Mouse (Mus musculus): ENCODE measurements around the gene Syngap1. TPM values are rescaled to one million over a fixed set of nuclear protein-coding genes. Genes with fewer than 3 reads are reported as not detected.

Syngap1 gene
- polyA plus RNA-seq, 1 experiment, result 14.8 TPM

GRCm38 (mm10) chr17:27017564-27018499 lies 76.8 kb downstream of the Syngap1 start:
- H3K27ac ChIP-seq (ENCODE audit: insufficient read depth, low read depth, low read length), result peak overlapping the region; percentile 65
- no peak for TF ChIP-seq CTCF (conservative IDR thresholded peaks at IDR 0.05; ENCODE audit: insufficient read depth, insufficient read length, low read depth, low read length)
- no peak for TF ChIP-seq POLR2A (IDR thresholded peaks at IDR 0.05; ENCODE audit: low read depth, low read length)
- H3K4me3 ChIP-seq (ENCODE audit: insufficient read depth, low read depth, low read length), result peak overlapping the region; percentile 58
- WGBS, result 8% methylated on average over 34 of the region's 34 CpGs
- no peaks in the 10 kb centered on the region; the same call in 1 of the 2 replicates for H3K36me3 ChIP-seq (ENCODE audit: control insufficient read depth, insufficient read depth, low read length)
- peak; percentile 93 for DNase-seq
- H3K27me3 ChIP-seq (replicated peaks; ENCODE audit: control insufficient read depth, insufficient read depth, low read length), result no peaks in the 10 kb centered on the region
- H3K4me1 ChIP-seq (ENCODE audit: control insufficient read depth, insufficient read depth, low read length), result no peaks in the 10 kb centered on the region

GRCm38 (mm10) chr17:27018555-27019196 lies 77.6 kb downstream of the Syngap1 start:
- no peak for DNase-seq
- H3K27me3 ChIP-seq (replicated peaks; ENCODE audit: control insufficient read depth, insufficient read depth, low read length), result no peaks in the 10 kb centered on the region
- H3K36me3 ChIP-seq (ENCODE audit: control insufficient read depth, insufficient read depth, low read length), result no peaks in the 10 kb centered on the region; the same call in 1 of the 2 replicates
- H3K27ac ChIP-seq (ENCODE audit: insufficient read depth, low read depth, low read length), result no peak overlapping the region
- H3K4me3 ChIP-seq (ENCODE audit: insufficient read depth, low read depth, low read length), result peak overlapping the region; percentile 58
- TF ChIP-seq POLR2A (IDR thresholded peaks at IDR 0.05; ENCODE audit: low read depth, low read length) (no peak), CTCF (conservative IDR thresholded peaks at IDR 0.05; ENCODE audit: insufficient read depth, insufficient read length, low read depth, low read length) (no peak)
- WGBS, result 35% methylated on average over 12 of the region's 12 CpGs
- no peaks in the 10 kb centered on the region for H3K4me1 ChIP-seq (ENCODE audit: control insufficient read depth, insufficient read depth, low read length)

GRCm38 (mm10) chr17:27021076-27021475 lies 80.0 kb downstream of the Syngap1 start:
- H3K4me1 ChIP-seq (ENCODE audit: control insufficient read depth, insufficient read depth, low read length), result no peaks in the 10 kb centered on the region
- DNase-seq, result no peak
- H3K27ac ChIP-seq (ENCODE audit: insufficient read depth, low read depth, low read length), result no peak overlapping the region
- H3K4me3 ChIP-seq (ENCODE audit: insufficient read depth, low read depth, low read length), result no peak overlapping the region
- no peaks in the 10 kb centered on the region for H3K27me3 ChIP-seq (replicated peaks; ENCODE audit: control insufficient read depth, insufficient read depth, low read length)
- WGBS, result 87% methylated on average over 14 of the region's 14 CpGs
- H3K36me3 ChIP-seq (ENCODE audit: control insufficient read depth, insufficient read depth, low read length), result no peaks in the 10 kb centered on the region; the same call in 1 of the 2 replicates
- no peak for TF ChIP-seq CTCF (conservative IDR thresholded peaks at IDR 0.05; ENCODE audit: insufficient read depth, insufficient read length, low read depth, low read length)
- TF ChIP-seq POLR2A (IDR thresholded peaks at IDR 0.05; ENCODE audit: low read depth, low read length), result no peak

DNA sequence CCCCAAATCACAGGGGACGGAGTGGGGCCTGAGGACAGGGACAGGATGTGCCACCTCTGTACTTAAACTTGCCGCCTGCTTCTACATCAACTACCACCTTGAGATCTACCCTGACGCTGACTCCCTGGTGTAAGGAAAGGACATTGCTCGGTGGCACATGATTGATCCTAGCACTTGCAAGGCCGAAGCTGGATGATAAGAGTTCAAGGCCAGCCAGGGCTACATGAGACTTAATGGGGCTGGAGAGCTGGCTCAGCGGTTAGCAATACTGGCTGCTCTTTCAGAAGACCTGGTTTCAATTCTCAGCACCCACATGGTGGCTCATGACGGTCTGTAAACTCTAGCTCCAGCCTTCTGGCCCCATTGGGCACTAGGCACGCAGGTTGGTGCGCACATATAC lies 80.7 kb downstream of the Syngap1 start:
- no peak overlapping the region for H3K27ac ChIP-seq (ENCODE audit: insufficient read depth, low read depth, low read length)
- no peaks in the 10 kb centered on the region; the same call in 1 of the 2 replicates for H3K36me3 ChIP-seq (ENCODE audit: control insufficient read depth, insufficient read depth, low read length)
- no peak for DNase-seq
- H3K27me3 ChIP-seq (replicated peaks; ENCODE audit: control insufficient read depth, insufficient read depth, low read length), result no peaks in the 10 kb centered on the region
- no peaks in the 10 kb centered on the region for H3K4me1 ChIP-seq (ENCODE audit: control insufficient read depth, insufficient read depth, low read length)
- TF ChIP-seq CTCF (conservative IDR thresholded peaks at IDR 0.05; ENCODE audit: insufficient read depth, insufficient read length, low read depth, low read length), result no peak
- no peak for TF ChIP-seq POLR2A (IDR thresholded peaks at IDR 0.05; ENCODE audit: low read depth, low read length)
- H3K4me3 ChIP-seq (ENCODE audit: insufficient read depth, low read depth, low read length), result no peak overlapping the region
- WGBS, result 96% methylated on average over 9 of the region's 9 CpGs

Other genes with a start within 250 kb of the Syngap1 start
- 7.4 and 9.1 TPM in 2 replicates for gene Crebrf, start 225.6 kb upstream of the Syngap1 start, polyA plus RNA-seq (2012; rRNA removed)
- 18.4 and 21.4 TPM in 2 replicates for gene Bnip1, start 160.2 kb upstream of the Syngap1 start, polyA plus RNA-seq (2012; rRNA removed)
- gene Nkx2-5, start 96.2 kb upstream of the Syngap1 start, polyA plus RNA-seq (2012; rRNA removed), result 0.05 TPM in 1 of 2 replicates, not detected in the other
- 1.3 and 1.5 TPM in 2 replicates for gene Kifc5b, start 24.2 kb upstream of the Syngap1 start, polyA plus RNA-seq (2012; rRNA removed)
- gene Phf1, start 8.2 kb upstream of the Syngap1 start, polyA plus RNA-seq (2012; rRNA removed), result 41.2 and 52.0 TPM in 2 replicates
- 145 and 183 TPM in 2 replicates for gene Cuta, start 1.7 kb upstream of the Syngap1 start, polyA plus RNA-seq (2012; rRNA removed)
- 6.5 and 10.0 TPM in 2 replicates for gene Zbtb9, start 31.9 kb downstream of the Syngap1 start, polyA plus RNA-seq (2012; rRNA removed)
- 36.6 and 39.4 TPM in 2 replicates for gene Bak1, start 87.8 kb downstream of the Syngap1 start, polyA plus RNA-seq (2012; rRNA removed)
- gene Itpr3, start 116.1 kb downstream of the Syngap1 start, polyA plus RNA-seq (2012; rRNA removed), result 4.4 and 6.9 TPM in 2 replicates
- gene Uqcc2, start 192.7 kb downstream of the Syngap1 start, polyA plus RNA-seq (2012; rRNA removed), result 208 and 218 TPM in 2 replicates
- gene Ip6k3, start 226.5 kb downstream of the Syngap1 start, polyA plus RNA-seq (2012; rRNA removed), result 0.79 and 1.1 TPM in 2 replicates

All from kidney, adult 2 months (tissue).